Mouse (Mus musculus) megakaryocyte progenitor cell, adult 5-6 weeks (primary cell): ENCODE measurements around the gene Ddah2. TPM values are rescaled to one million over a fixed set of nuclear protein-coding genes. Genes with fewer than 3 reads are reported as not detected.
A peak's percentile ranks its signal among the peaks of the same experiment; 100 is the strongest.
"Not testable (repeated sequence)": the region's sequence is repeated elsewhere in the genome, so short reads cannot be mapped to it uniquely, and the experiment has no call there.

Source experiments
- ATAC-seq: replicated peaks from 2 replicates; pipeline ENCODE4 v1.8.0; 2016; ENCODE audit warnings: mild to moderate bottlenecking, moderate TSS enrichment, inconsistent platforms; ENCODE audit not compliant: poor library complexity
- total RNA-seq, 2 experiments: library from RNA; stranded (forward) in 1 of 2; stranded (reverse) in 1 of 2; fragments of 157-497, 149-512 nt in 1 of 2; fragments of 200-1000 nt in 1 of 2; gene quantifications; 2 replicates each; pipeline versions ENCODE4 v1.2.3 to v1.2.4; 2015 to 2017

Gene Ddah2
- total RNA-seq, 2 experiments from 2014 or later = 2.6 to 3.5 TPM

DNA sequence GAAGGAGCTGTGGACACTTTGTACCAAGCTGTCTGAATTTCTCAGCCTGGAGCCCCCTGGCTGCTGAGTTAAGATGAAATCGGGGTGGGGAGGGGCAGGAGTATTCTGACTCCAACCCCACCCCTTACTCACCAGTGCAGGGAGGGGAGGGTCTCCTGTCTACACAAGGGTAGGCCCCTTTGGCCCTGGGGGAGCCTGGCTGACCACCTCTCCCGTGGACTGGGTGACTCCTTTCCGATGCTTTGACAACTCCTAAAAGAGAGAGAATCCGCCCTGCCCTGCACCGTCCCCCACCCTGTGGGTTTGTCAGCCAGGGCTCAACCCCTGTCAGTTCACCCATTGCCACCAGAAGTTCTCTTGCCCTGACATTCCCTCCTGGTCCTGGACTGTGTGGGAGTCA is 32.6 kb upstream of the Ddah2 start:
- no peak for ATAC-seq

DNA sequence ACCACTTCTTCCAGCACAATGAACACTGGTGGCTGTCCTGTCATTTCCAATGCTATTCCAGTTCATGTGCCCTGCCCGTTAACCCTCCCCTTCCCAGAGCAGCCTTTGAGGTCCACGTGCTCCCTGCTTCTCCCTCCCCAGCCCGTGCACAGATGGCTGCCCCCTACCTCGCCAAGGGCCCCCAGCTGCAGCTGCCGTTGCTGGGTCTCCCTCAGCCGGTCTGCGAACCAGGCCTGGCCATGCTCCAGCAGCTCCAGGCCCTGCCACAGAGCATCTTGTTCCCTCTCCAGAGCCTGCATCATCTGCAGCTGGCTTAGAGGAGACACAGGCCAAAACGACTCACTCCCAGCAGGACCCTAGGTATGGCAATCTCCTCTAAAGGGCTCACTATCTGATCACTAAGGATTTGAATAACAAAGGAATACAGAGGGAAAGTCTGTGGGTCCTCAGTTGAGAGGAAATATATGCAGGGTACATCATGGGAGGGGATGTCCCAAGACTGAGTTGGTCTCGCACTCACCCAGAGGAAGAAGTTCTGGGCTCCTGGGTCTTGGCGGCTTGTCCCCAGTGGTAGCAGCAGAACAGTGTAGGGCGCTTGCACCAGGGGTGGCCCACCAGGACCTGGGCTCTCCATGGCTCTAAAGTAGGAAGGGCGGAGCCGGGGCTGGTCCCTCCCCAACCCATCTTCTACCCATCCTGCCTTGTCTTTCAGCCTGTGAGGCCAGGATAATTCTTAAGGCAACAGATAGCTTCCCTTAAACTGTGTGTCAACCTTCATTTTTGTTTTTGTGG is 31.4 kb upstream of the Ddah2 start, which contains the start of gene Sapcd1:
Gene Sapcd1 (minus strand): TSS at position 740 of the 792 bp plus-strand sequence.
- peak; percentile 9; the same call in 1 of the 2 replicates for ATAC-seq

DNA sequence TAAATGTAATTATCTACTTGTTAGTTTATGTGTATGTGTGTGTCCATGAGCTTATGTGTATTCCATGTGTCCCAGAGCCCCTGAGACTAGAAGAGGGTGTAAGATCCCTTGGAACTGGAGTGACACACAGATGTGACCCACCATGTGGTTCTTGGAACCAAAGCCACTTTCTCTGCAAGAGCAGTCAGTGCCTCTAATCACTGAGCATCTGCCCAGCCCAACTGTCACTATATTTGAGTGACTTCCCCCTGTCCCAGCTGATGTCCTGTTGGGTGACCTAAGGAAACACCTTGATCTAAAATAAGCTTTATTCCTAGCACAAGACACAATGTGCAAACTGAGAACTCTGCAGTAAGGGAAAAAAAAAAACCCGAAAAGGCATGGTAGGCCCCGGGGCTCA is 30.5 kb upstream of the Ddah2 start:
- ATAC-seq = no peak

DNA sequence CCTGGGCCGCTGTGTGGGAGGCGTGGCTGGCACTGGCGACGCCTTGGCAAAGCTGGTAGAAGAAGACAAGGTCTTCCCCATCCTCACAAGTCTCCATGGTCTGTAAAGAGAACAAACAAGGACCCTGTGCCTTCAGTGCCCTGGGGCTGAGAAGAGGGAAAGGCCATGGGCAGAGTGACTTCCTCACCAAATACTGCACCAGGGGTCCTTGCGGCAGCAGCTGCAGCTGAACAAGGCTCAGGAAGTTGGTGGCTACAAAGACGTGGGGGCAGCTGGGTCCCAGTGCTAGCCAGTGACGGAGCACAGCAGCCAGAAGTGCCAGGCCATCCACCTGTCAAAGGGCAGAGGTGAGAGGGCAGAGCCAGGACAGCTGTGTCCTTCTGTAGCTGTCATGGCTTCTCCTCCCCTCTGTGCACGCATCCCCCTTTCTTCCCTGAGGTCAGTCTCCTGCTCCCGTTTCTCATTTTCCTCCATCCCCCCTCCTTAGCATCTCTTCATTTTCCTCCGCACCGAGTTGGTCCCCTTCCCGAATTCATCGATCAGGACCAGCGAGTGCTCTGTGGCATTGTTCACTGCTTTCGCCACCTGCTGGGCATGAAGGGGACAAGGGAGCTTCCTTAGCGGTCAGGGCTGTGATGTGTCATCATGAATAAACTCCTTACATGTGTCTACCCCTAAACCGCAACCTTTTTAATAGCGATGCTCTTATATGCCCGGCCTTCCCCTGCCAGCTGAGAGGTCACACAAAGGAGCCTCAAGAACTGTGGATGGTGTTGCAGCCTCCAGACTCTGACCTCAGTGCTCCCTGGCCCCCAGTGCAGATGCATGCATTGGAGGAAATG is 28.9 kb upstream of the Ddah2 start:
- ATAC-seq = peak; percentile 69

DNA sequence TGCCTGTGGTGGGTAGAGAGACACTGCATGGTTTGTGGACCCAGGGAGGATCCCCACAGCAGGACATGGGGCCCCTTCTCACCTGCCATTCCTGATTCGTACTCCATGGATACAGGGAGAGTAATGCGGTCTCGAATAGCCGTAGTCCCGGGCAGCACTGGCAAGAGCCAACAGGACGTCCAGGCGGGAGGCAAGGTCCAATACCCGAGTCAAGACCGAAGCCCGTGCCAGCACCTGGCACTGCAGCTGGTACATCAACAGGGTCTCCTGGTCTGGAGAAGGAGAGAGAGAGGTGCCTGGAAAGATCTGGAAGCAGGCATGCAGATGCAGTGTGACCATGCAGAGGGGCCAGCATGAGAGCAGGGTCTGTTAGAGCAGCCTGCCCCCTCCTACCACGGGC is 27.6 kb upstream of the Ddah2 start:
- no peak for ATAC-seq

DNA sequence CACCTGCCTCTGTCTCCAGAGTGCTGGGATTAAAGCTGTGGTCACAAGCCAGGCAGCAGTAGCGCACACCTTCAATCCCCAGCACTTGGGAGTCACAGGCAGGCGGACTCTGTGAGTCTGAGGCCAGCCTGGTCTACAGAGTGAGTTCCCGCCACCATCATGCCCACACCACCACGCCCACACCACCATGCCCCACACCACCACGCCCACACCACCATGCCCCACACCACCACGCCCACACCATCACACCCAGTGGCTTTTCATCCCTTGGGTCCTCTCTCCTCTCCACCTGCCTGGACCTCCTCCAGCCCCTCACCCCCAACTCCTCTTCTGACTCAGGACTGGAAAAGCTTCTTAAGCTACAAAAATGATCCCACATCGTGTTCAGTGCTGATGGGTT is 27.0 kb upstream of the Ddah2 start:
- peak; percentile 46 for ATAC-seq

DNA sequence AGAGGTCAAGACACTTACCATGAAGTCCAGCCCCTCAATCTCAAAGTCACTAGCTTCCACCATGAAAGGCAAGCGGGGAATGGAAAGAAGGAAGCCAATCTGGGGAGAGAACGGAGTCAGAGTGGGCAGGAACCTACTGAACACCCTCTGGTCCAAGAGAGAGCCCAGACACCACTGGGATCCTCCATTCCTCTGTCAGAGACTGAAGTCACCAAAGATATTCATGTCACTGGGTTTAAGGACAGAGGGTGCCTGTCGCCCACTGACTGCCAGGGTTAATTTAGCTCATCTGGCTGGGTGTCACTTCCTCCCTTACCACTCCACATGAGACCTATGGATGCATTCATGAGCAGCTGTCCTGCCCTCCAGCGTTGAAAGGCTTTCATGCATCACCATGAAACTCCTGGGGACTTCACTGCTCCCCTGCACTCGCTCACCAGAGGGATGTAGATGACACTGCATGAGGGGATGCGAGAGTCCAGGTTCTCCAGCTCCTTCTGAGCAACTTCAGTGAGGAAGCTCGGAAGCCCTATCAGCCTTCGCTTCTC is 26.4 kb upstream of the Ddah2 start:
- peak; percentile 29 for ATAC-seq

DNA sequence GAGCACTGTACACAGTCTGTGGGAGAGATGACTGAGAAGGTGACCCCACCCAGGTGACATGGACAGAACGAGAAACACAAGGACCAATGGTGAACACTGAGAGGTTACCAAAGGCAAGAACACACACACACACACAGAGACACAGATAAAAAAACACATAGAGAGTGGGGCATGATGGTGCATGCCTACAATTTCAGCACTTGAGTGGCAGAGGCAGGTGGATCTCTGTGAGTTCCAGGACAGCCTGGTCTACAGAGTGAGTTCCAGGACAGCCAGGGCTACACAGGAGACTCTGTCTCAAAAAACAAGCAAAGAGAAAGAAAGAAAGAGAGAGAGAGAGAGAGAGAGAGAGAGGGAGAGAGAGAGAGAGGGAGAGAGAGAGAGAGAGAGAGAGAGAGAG is 25.1 kb upstream of the Ddah2 start:
- not testable (repeated sequence) for ATAC-seq

DNA sequence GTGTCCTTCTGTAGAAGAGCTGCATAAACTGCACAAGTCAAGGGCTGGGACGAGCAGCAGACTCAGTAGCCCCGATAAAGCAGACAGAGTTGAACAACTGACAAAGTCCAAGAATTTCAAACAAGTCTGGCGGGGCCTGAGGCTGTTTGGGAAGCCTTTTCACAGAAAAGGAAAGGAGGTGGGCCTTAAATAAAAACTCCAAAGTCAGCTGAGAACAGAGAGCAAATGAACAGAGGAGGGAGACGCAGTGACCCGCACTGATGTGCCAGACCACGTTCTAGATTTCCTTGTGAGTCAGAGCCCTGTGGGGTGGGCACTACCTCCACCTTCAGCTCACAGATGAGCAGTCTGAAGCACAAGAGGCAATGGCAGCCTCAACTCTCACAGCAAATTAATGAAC is 23.9 kb upstream of the Ddah2 start:
- no peak for ATAC-seq

DNA sequence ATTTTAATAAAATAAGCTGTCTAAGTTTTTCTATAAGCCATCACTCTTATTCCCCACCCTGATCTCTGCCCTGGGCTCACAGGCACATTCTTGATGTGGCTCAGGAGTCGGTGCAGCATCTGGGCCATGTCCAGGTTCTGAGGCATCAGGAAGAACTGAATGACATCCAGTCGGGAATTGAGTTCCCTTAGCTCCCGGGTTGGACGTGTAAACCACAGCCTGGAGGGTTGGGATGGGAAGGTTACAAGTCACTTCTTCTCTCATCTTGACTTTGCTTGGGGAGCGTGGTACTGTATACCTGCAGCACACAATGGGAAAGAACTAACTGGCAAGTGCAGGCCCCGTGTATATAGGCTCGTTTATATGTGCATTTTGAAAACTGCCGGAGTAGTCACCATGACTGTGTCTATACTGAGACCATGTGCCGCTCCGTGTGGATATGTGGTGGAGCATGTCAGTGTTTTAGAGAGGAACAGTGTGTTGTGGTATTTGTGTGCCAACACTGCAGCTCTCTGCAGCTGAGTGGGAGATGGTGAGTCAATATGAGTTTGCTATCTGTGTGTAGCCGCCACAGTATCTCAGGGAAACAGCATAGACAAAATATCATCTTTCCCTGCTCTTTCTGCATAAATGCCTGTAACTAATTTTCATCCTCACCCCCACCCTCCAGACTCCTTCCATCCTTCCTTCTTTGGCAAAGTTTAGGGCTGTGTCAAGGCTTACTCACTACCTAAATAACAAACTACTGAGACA is 19.5 kb upstream of the Ddah2 start:
- ATAC-seq = no peak

DNA sequence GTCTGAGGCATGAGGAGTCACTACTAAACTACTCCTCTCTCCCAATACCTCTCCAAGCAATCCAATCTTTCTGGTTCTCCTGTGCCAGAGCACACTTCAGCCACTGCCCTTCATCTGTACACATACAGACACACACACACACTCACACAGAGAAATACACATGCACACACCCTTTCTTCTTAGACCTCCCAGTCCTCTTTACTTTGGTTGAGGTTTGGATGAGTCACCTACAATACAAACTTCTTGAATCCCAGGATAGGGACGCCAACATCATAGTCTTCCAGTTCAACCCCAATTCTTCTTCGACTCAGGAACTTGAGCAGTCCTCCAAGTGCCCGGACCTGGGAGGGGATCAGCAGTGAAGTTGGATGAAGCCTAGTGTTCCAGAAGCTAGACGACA is 15.0 kb upstream of the Ddah2 start:
- ATAC-seq = no peak

DNA sequence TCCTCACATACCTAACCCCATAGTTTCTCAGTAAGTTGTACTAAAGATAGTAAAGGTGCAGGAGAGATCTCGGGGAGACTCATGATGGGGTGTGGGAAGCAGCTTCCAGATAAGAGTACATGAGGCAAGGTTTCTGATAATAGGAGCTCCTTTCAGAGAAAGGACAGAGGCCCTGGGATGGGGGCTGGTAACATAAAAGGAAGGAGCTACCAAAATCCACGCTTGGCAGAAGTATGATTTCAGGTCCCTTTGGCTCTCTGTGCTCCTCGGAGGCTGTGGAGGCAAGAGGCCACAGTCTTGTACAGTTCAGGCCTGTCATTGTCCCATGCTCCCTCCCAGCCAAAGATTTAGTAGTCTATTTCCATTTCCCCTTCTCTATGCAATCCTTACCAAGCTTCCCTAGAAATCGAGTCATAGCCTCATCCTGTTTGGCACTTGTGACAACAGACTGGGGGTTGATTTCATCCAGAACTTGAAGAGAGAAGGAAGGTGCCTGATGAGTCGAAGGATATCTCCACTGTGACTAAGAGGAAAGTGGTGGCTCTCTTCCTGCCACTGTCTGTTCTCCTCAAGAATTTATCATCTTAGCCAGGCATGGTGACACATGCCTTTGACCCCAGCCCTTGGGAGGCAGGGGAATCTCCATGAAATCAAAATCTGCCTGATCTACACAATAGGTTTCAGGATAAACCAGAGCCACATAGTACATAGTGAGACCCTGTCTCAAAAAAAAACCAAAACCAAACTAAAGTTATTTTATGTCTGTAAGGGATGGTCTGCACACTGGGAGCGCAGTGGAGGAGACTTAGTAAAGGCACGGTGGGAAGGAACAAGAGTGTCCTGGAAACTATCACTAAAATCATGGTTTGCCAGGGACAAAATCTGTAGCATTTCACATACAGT is 13.7 kb upstream of the Ddah2 start:
- no peak for ATAC-seq

DNA sequence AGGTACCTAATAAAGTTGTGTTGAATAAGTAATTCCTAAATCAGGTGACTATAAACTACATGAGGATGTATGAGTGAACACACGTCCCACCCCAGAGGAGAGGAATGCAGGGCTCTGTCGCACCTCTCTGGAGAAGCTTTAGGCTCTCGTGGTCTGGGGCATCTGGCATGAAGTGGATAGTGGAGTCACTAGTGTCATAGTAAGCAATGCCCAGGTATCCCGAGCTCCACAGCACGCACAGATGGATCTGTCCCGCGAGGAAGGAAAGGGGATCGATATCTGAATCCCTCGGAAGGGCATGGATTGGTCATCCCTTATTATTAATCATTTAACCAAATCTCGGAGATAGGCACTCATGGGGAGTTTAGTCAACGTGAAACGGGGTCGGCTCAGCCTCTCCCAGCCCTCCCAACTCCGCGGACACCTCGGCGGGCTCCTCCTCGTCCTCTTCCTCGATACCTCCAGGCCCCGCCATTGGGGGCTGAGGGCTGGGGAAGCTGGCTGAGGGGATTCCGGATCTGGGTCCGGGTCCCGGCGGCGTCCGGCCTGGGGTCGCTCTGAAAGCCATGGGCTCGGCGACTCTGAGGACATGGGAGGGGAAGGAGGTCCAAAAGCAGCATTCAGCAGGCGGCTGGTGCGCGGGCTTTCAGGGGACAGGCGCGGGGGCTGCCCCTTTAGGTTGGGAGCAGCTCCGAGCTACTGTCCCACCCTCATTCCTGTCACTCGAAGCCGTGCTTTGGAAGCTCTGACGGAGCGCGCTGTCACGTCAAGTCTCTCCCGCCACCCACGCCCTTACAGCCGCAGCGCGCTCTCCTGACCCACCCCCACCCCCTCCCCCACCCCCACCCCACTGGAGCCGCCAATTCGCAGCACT is 12.8 kb upstream of the Ddah2 start:
- ATAC-seq = no peak

DNA sequence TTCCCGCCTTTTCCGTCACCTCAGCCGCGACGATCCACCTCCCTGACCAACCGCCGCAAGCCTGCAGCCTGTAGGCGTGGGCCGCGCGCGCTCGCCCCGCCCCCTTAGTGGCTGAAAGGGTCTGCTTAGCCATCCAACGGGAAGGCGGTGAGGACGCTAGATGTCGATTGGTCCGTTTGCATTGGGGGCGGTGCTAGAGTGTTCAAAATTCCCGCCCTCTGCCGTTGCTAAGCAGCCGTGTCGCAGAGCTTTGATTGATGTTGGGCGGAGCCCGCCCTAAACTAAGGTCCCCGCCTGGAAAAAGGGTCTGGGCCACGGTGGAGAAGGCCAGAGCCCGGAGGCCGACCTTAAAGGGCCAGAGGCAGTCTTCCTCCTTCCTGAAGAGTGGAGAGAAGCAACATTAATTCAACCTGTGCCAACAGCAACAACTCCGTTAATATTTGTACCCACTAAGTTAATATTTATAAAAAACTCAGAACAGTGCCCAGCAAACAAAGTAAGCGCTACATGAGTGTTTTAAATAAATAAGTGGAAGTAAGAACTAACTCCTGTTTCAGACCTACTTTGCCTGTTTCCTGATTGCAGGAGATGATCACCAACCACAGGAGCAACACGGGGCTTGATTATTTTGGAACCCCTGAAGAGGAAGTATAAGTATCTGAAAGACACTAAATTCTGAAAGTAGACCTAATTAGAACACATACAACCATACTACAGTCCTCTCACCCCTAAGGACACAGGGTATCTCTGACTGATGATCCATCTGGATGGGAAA is 12.0 kb upstream of the Ddah2 start, which contains the start of gene Msh5:
Gene Msh5 (minus strand): TSS at position 65 of the 775 bp plus-strand sequence.
- peak; percentile 74 for ATAC-seq

DNA sequence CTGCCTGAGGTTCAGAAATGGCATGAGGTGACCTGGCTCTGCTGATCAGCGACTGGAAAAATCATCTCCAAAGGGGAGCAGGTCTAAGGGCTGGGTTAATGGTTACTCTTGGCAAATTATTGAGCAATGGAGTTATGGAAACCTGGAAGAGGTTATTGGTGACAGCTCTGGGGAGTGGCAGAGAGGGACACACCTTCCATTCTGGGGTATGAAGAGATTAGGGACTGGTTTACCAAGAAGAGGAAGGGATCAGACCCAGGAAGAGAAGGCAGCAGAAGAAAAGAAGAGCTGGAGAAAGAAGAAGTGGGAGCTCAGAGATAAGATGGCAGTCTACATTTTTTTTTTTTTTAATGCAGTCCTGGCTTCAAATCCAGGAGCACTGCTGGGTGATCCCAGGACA is 11.1 kb upstream of the Ddah2 start:
- ATAC-seq = no peak

DNA sequence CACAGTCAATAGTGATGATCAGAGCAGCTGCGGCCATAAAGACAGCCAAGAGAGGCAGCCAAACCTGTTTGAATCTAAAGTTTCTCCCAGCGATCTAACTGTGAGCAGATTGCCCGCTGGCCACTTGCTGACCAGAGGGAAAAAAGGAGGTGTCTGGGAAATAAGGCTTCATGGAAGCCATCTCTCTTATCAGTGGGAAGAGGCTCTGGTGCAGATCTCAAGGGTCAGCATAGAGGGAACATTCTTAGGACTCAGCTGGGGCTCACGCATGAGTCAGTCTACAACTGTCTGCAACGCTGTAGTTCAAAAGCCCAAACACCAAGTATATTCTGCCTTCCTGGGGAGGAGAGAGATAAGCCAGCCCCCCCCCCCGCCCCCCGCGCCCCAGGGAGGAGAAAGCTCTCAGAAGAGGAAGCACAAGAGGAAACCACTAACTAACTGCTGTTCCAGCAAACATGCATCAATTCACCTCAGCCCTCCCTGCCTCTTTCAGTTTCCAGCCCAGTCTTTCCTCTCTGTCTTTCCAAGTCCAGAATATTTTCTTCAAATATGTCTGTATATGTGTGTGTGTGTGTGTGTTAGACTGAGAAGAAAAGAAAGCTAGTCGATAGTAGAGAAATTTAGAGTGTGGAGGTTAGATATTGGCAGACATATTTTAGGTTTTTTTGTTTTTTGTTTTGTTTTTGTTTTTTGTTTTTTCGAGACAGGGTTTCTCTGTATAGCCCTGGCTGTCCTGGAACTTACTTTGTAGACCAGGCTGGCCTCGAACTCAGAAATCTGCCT is 10.5 kb upstream of the Ddah2 start:
- peak; percentile 3; the same call in 1 of the 2 replicates for ATAC-seq

DNA sequence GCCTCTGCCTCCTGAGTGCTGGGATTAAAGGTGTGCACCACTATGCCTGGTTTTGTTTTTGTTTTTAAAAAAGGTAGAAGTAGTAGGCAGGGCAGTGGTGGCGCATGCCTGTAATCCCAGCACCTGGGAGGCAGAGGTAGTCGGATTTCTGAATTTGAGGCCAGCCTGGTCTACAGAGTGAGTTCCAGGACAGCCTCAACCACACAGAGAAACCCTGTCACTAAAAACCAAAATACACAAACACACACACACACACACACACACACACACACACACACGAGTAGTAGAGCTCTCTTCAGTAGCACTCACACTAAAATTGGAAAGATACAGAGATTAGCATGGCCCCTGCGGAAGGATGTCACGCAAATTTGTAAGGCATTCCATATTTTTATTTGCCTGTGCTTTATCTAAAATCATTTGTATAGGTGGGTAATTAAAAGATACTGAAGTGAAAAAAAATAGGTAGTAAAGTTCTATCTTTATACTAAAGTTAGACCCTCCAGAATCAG is 9.8 kb upstream of the Ddah2 start:
- ATAC-seq = no peak
